Mouse (Mus musculus) liver, postnatal 0 days (tissue): ENCODE results near the gene Zfp451. TPM values are rescaled to one million over a fixed set of nuclear protein-coding genes. Genes with fewer than 3 reads are reported as not detected.

ENCODE experiments used
- ATAC-seq: fragments of 200-750 bp; cut with Nextera tagmentation; 2 replicates; pipeline ENCODE4 v1.8.0; 2017; ENCODE audit warnings: mild to moderate bottlenecking, moderate library complexity
- DNase-seq: peaks from one replicate; pipeline ENCODE4 v3.0.0-alpha.2; 2016
- H3K27ac ChIP-seq: fragments of 300-500 bp; sonication (generic); 2 replicates; pipeline ENCODE4 v1.5.1; 2014; ENCODE audit warnings: antibody characterized with exemption, moderate library complexity, mild to moderate bottlenecking, low read depth
- H3K27me3 ChIP-seq: fragments of 300-500 bp; sonication (generic); 2 replicates; pipeline ENCODE4 v1.6.1; 2014; ENCODE audit warnings: low read length, control low read depth, mixed read lengths; ENCODE audit not compliant: insufficient read depth
- H3K36me3 ChIP-seq: fragments of 300-500 bp; sonication (generic); replicated peaks from 2 replicates; pipeline ENCODE4 v1.6.1; 2014; ENCODE audit warnings: mild to moderate bottlenecking, control low read depth, low read length, moderate library complexity, mixed read lengths; ENCODE audit not compliant: insufficient read depth
- H3K4me1 ChIP-seq: fragments of 300-500 bp; sonication (generic); 2 replicates; pipeline ENCODE4 v1.6.1; 2014; ENCODE audit warnings: antibody characterized with exemption, mild to moderate bottlenecking, control low read depth; ENCODE audit not compliant: insufficient read depth
- H3K4me2 ChIP-seq: fragments of 300-500 bp; sonication (generic); 2 replicates; pipeline ENCODE4 v1.6.1; 2014; ENCODE audit warnings: low read depth, mild to moderate bottlenecking, low read length, moderate library complexity, mixed read lengths
- H3K4me3 ChIP-seq: fragments of 300-500 bp; sonication (generic); 2 replicates; pipeline ENCODE4 v1.5.1; 2014; ENCODE audit warnings: low read depth, low read length
- H3K9ac ChIP-seq: fragments of 300-500 bp; sonication (generic); replicated peaks from 2 replicates; pipeline ENCODE4 v1.6.1; 2014; ENCODE audit warnings: mild to moderate bottlenecking, moderate library complexity
- H3K9me3 ChIP-seq: fragments of 300-500 bp; sonication (generic); 2 replicates; pipeline ENCODE4 v1.6.1; 2016; ENCODE audit warnings: mild to moderate bottlenecking, control low read depth, low read length, mixed read lengths
- CTCF ChIP-seq: sonication (generic); IDR thresholded peaks from 2 replicates; pipeline ENCODE4 v1.5.1; 2016; ENCODE audit warnings: antibody characterized with exemption, low read depth
- EP300 ChIP-seq: IDR thresholded peaks from 2 replicates; pipeline ENCODE4 v1.6.1; 2016; ENCODE audit warnings: antibody characterized with exemption, low read depth, mild to moderate bottlenecking
- WGBS: fragments of 180-500 bp; shearing (Covaris S2); extraction: QIAGEN DNeasy Blood & Tissue Kit; methylation state at CpG from one replicate; pipeline ENCODE4 v1.1.7; 2014; ENCODE audit not compliant: insufficient replicate concordance; 5-methylcytosine and 5-hydroxymethylcytosine counted together
- polyA plus RNA-seq: library from polyadenylated mRNA; unstranded; fragments of >200 nt; fragmentation: Nextera tagmentation; extraction: Ambion mirVana; gene quantifications from 2 replicates; pipeline ENCODE4 v1.2.1, GENCODE M21; 2015

Gene Zfp451
- polyA plus RNA-seq, 1 experiment from 2014 or later, result 4.4 TPM

GRCm38 (mm10) chr1:33712026-33712425, 102.4 kb downstream of the Zfp451 start:
- Histone ChIP-seq H3K36me3 (no peaks in the 10 kb centered on the region), H3K27me3 (no peaks in the 10 kb centered on the region), H3K27ac (no peak overlapping the region), H3K9ac (no peak overlapping the region), H3K4me2 (no peak overlapping the region), H3K4me1 (no peaks in the 10 kb centered on the region), H3K9me3 (no peaks in the 10 kb centered on the region), H3K4me3 (no peak overlapping the region)
- 74% methylated on average over 5 of the region's 5 CpGs for WGBS
- no peak for TF ChIP-seq EP300
- no peak for TF ChIP-seq CTCF
- ATAC-seq (no peak), DNase-seq (no peak)

Other genes with a start within 250 kb of the Zfp451 start
- 14.1 and 15.7 TPM in 2 replicates for gene Prim2, start 144.8 kb downstream of the Zfp451 start, polyA plus RNA-seq
- gene Rab23, start 94.7 kb downstream of the Zfp451 start, polyA plus RNA-seq, result 2.3 and 2.8 TPM in 2 replicates
- 12.8 and 16.0 TPM in 2 replicates for gene Bag2, start 56.8 kb downstream of the Zfp451 start, polyA plus RNA-seq
- gene Bend6, start 93.2 kb upstream of the Zfp451 start, polyA plus RNA-seq, result 0.12 and 0.22 TPM in 2 replicates
- 6.0 and 6.4 TPM in 2 replicates for gene Dst, start 93.6 kb upstream of the Zfp451 start, polyA plus RNA-seq